Mouse (Mus musculus) WW6 (cell line): ENCODE measurements around the gene Vmo1.

Source experiments
- DNase-seq: peaks from one replicate; pipeline ENCODE4 v3.0.0-alpha.2; 2013; ENCODE audit warnings: low read depth, low spot score

Vmo1 gene

DNA sequence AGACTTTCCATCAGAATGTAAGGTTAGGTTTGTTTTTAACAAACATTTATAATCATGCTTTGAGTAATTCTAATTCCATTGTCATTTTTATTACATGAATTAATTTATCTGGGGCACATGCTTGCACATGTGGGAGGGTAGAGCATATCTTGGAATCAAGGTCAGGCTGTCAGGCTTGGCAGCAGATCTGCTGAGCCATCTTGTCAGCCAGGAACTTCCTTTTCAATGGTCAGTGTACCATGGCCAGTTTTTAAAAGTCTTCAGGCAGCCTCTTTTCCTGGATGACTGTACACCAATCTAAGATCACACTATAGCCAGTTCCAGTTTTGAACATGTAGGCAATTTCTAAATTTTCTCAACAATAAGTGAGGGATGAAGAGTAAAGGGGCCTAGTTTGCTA is 41.7 kb downstream of the Vmo1 start:
- no peak for DNase-seq

DNA sequence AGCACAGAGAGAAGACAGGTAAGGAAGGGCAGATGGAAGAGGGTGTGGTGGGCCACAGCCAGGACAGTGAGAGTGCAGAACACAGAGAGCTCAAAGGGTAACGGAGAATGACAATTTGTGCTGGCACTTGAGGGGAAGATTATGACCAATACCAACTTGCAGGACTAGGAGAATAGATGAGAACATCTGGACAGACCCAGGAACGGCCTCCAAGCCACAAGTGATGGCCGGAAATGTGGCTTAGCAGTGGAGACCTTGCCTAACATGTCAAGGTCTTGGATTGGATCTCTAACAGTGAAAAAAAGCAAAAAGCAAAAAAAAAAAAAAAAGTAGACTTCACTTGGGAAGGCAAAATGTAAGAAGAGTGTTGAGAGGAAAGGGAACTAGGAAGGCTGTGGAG is 44.7 kb downstream of the Vmo1 start:
- DNase-seq, result no peak

DNA sequence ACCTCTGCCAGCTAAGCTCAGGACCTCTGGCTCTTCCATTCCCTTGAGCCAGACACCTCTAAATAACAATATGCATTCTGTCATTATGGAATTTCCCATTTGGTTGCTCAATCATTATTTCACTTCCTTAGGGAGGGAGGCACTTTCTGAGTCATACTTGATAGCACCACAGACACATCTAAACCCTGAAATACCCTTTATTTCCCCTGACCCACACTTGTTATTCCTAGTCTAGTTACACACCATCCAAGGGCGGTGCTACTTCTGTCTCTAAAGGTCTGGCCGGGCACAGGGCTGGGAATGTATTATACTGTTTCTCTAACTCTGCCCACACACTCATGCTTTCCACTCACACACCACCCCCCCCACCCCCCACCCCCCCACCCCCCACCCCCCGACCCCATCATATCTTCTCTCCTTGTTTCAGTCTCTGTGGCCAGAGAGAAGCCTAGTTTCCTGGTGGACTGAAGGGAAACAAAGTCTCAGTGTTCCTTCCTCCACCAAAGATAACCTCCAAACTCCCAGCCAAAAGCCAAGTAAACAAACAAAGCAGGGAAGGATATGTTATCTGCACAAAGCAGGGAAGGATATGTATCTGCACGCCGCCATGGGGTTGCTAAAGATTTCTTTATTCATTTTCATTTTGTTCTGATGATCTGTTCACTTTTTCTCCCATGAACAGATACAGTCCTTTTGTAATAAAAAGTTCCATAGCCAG is 46.4 kb downstream of the Vmo1 start:
- DNase-seq, result no peak

DNA sequence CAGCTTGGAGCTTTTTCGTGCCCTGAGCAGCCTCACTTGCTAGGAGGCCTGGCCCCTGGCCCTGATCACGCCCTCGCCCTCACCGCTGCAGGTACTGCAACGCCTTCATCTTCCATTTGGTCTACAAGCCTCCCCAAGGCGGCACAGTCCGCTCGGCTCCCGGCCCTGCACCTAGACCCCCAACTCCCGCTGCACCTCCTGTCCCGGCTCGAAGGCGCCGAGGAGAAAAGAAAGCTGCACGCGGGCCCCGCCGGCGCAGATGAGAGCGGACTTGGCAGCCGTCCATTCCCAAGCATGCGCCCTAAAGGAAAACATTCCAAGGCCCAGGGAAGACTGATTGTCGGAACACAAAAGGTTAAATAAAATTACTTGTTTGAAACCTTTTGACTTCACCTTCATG is 48.6 kb downstream of the Vmo1 start:
- no peak for DNase-seq

DNA sequence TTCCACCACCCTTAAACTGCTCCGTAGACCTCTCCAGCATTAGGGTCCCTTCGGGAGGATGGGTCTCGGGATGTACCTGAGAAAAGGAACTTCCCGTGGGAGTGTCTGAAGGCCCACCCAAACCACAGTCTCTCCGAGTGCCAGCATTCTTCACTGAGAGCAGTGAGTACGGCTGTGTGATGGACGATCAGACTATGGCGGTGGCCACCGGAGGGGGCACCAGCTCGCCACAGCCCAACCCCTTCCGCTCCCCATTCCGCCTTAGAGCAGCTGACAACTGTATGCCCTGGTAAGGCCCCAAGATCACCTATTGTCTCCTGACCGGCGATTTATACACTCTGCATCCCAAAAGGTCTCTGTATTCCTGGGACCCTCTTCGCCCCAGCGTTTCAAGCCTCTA is 49.2 kb downstream of the Vmo1 start:
- DNase-seq, result no peak

DNA sequence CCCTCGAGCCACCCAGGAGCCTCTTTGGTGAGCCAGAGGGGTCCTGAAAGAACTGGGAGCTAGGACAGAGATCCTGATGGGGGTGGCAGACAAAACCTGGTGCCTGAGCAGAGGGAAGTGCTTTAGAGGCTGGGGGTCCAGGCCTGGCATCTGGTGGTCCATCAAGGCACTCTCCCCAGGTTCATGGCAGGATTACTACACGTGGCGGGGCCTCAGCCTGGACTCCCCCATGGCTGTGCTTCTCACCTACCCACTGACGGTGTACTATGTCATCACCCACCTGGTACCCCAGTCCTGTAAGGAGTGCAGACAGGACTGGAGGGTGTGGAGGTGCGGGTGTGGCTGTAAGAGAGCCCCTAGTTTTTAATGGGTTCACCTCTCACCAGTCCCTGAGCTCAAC is 50.4 kb downstream of the Vmo1 start:
- no peak for DNase-seq
